Mouse (Mus musculus) layer of hippocampus, postnatal 10 days (tissue): Measurements from ENCODE around the gene Fam234b. TPM values are rescaled to one million over a fixed set of nuclear protein-coding genes. Genes with fewer than 3 reads are reported as not detected.

Experiments
- DNase-seq, 2 experiments: peaks; one replicate each; pipeline ENCODE4 v3.0.0; 2021; ENCODE audit warnings: low spot score in 2 of 2
- total RNA-seq, 2 experiments: library from RNA; stranded (reverse); gene quantifications; 2 replicates each; pipeline ENCODE4 v1.2.3; 2021

The Fam234b gene
- total RNA-seq, 2 experiments from 2014 or later = 112 to 127 TPM

- no peak for DNase-seq
Observed at GRCm38 (mm10) chr6:135267221-135267620, 69.4 kb downstream of the Fam234b start.

GRCm38 (mm10) chr6:135268392-135268791 lies 70.6 kb downstream of the Fam234b start:
- no peak for DNase-seq

- DNase-seq = no peak
Observed at GRCm38 (mm10) chr6:135269626-135270025, 71.8 kb downstream of the Fam234b start.

GRCm38 (mm10) chr6:135271761-135272160 lies 74.0 kb downstream of the Fam234b start:
- DNase-seq = no peak

- DNase-seq = no peak
Observed at GRCm38 (mm10) chr6:135273066-135273465, 75.3 kb downstream of the Fam234b start.

GRCm38 (mm10) chr6:135275231-135275630 lies 77.5 kb downstream of the Fam234b start:
- DNase-seq = no peak

- no peak for DNase-seq
Observed at GRCm38 (mm10) chr6:135276474-135277295, 78.9 kb downstream of the Fam234b start.

GRCm38 (mm10) chr6:135278302-135278701 lies 80.5 kb downstream of the Fam234b start:
- no peak for DNase-seq

- DNase-seq = no peak
Observed at GRCm38 (mm10) chr6:135279286-135279685, 81.5 kb downstream of the Fam234b start.

- no peak for DNase-seq
Observed at GRCm38 (mm10) chr6:135279856-135280255, 82.1 kb downstream of the Fam234b start.

GRCm38 (mm10) chr6:135292391-135292790 lies 94.6 kb downstream of the Fam234b start:
- DNase-seq = no peak

- DNase-seq = no peak
Observed at GRCm38 (mm10) chr6:135294150-135294549, 96.4 kb downstream of the Fam234b start.

Other genes starting within 250 kb of the Fam234b start
- 1 to 10 TPM; 4.0 to 4.8 TPM for gene Apold1, start 216.3 kb upstream of the Fam234b start, total RNA-seq
- gene Ddx47, start 186.4 kb upstream of the Fam234b start, total RNA-seq = 10 to 100 TPM; 52.4 to 55.2 TPM
- gene Gprc5a, start 132.3 kb upstream of the Fam234b start, total RNA-seq = under 1 TPM; 0.16 TPM
- gene Gprc5d, start 79.7 kb upstream of the Fam234b start, total RNA-seq = not detected
- 10 to 100 TPM; 44.2 to 44.6 TPM for gene Hebp1, start within 50 bp of the Fam234b start, total RNA-seq
- not detected for gene Gsg1, start 56.4 kb downstream of the Fam234b start, total RNA-seq
- gene Pbp2, start 112.4 kb downstream of the Fam234b start, total RNA-seq = under 1 TPM in 1 of 2 experiments, not detected in 1; 0.37 TPM
- 1 to 10 TPM; 5.4 to 5.5 TPM for gene Emp1, start 164.6 kb downstream of the Fam234b start, total RNA-seq